Comparison of ENCODE assay signal across 8 mouse cellular contexts in genomic region chr4:53011732-53012361, GRCm38 (mm10). TPM values are rescaled to one million over a fixed set of nuclear protein-coding genes. Genes with fewer than 3 reads are reported as not detected.
DNase-seq lines count a peak whose midpoint lies in the region; ATAC-seq and TF ChIP-seq lines count a peak whose summit lies in the region.

Gene Nipsnap3b, plus strand, starts transcription at chr4:53011880.

- H3K36me3 ChIP-seq in E14TG2a.4 (ENCODE audit: insufficient read depth, low read length): peaks cover 27% of the 10 kb centered on the region
- peaks cover 16% of the 10 kb centered on the region for H3K36me3 ChIP-seq in forebrain, embryonic 12.5 days (replicated peaks)
- H3K36me3 ChIP-seq in heart, postnatal 0 days (replicated peaks; ENCODE audit: control insufficient read depth, insufficient read depth, low read length): peaks cover 14% of the 10 kb centered on the region
- peaks cover 13% of the 10 kb centered on the region for H3K36me3 ChIP-seq in liver, embryonic 16.5 days (ENCODE audit: control insufficient read depth, insufficient read depth)
- H3K36me3 ChIP-seq in neural tube, embryonic 13.5 days: peaks cover 26% of the 10 kb centered on the region
- H3K36me3 ChIP-seq in testis, adult 2 months (ENCODE audit: control insufficient read depth, insufficient read depth, low read length): no peaks in the 10 kb centered on the region

- H3K4me2 ChIP-seq in forebrain, embryonic 12.5 days: peak within 1 kb of the TSS; percentile 50
- peak within 1 kb of the TSS; percentile 70 for H3K4me2 ChIP-seq in heart, postnatal 0 days (ENCODE audit: low read depth, low read length)
- H3K4me2 ChIP-seq in liver, embryonic 16.5 days (ENCODE audit: low read depth, low read length): peak within 1 kb of the TSS; percentile 76
- peak within 1 kb of the TSS; percentile 65 for H3K4me2 ChIP-seq in neural tube, embryonic 13.5 days

- ATAC-seq in forebrain, embryonic 12.5 days (ENCODE audit: low FRiP score): peak; percentile 95
- ATAC-seq in heart, postnatal 0 days (ENCODE audit: insufficient read depth, low read depth): peak; percentile 97
- ATAC-seq in liver, embryonic 16.5 days (ENCODE audit: low read depth): peak; percentile 96
- ATAC-seq in neural tube, embryonic 13.5 days (ENCODE audit: low read depth): peak; percentile 95

- under 1% methylated on average over 63 of the region's 63 CpGs for WGBS in forebrain, embryonic 12.5 days
- under 1% methylated on average over 63 of the region's 63 CpGs for WGBS in heart, postnatal 0 days
- WGBS in liver, embryonic 16.5 days (ENCODE audit: insufficient replicate concordance): under 1% methylated on average over 63 of the region's 63 CpGs
- WGBS in neural tube, embryonic 13.5 days: under 1% methylated on average over 63 of the region's 63 CpGs

- no peaks in the 10 kb centered on the region for H3K27me3 ChIP-seq in E14TG2a.4 (ENCODE audit: insufficient read depth, low read length)
- no peaks in the 10 kb centered on the region for H3K27me3 ChIP-seq in forebrain, embryonic 12.5 days
- no peaks in the 10 kb centered on the region for H3K27me3 ChIP-seq in heart, postnatal 0 days (ENCODE audit: control insufficient read depth, insufficient read depth, low read length)
- H3K27me3 ChIP-seq in liver, embryonic 16.5 days (ENCODE audit: control insufficient read depth, insufficient read depth, low read depth, low read length): no peaks in the 10 kb centered on the region
- no peaks in the 10 kb centered on the region for H3K27me3 ChIP-seq in neural tube, embryonic 13.5 days
- no peaks in the 10 kb centered on the region for H3K27me3 ChIP-seq in testis, adult 2 months (ENCODE audit: control insufficient read depth, insufficient read depth, low read length)

- H3K4me1 ChIP-seq in E14TG2a.4 (replicated peaks; ENCODE audit: low read depth, low read length): peaks cover 26% of the 10 kb centered on the region
- H3K4me1 ChIP-seq in forebrain, embryonic 12.5 days: peaks cover 4% of the 10 kb centered on the region; the same call in 1 of the 2 replicates
- peaks cover 7% of the 10 kb centered on the region; the same call in 1 of the 2 replicates for H3K4me1 ChIP-seq in heart, postnatal 0 days (ENCODE audit: control insufficient read depth, insufficient read depth)
- H3K4me1 ChIP-seq in liver, embryonic 16.5 days (ENCODE audit: control insufficient read depth, low read depth, low read length): peaks cover 7% of the 10 kb centered on the region
- peaks cover 10% of the 10 kb centered on the region for H3K4me1 ChIP-seq in neural tube, embryonic 13.5 days (replicated peaks)
- peaks cover 5% of the 10 kb centered on the region for H3K4me1 ChIP-seq in testis, adult 2 months (ENCODE audit: control insufficient read depth, insufficient read depth, low read length)

- H3K4me3 ChIP-seq in E14TG2a.4 (replicated peaks; ENCODE audit: low read length): peak within 1 kb of the TSS; percentile 92
- H3K4me3 ChIP-seq in forebrain, embryonic 12.5 days (replicated peaks): peak within 1 kb of the TSS; percentile 73
- peak within 1 kb of the TSS; percentile 92 for H3K4me3 ChIP-seq in heart, postnatal 0 days (ENCODE audit: low read depth, low read length)
- H3K4me3 ChIP-seq in liver, embryonic 16.5 days (ENCODE audit: low read depth, low read length): peak within 1 kb of the TSS; percentile 86
- H3K4me3 ChIP-seq in neural tube, embryonic 13.5 days: peak within 1 kb of the TSS; percentile 71
- peak within 1 kb of the TSS; percentile 90 for H3K4me3 ChIP-seq in testis, adult 2 months (ENCODE audit: control insufficient read depth, low read depth, low read length)

- H3K27ac ChIP-seq in forebrain, embryonic 12.5 days: peak within 1 kb of the TSS; percentile 85
- peak within 1 kb of the TSS; percentile 88 for H3K27ac ChIP-seq in heart, postnatal 0 days (ENCODE audit: low read depth)
- H3K27ac ChIP-seq in liver, embryonic 16.5 days (ENCODE audit: low read length): peak within 1 kb of the TSS; percentile 84
- peak within 1 kb of the TSS; percentile 85 for H3K27ac ChIP-seq in neural tube, embryonic 13.5 days (replicated peaks)
- peak within 1 kb of the TSS; percentile 77 for H3K27ac ChIP-seq in testis, adult 2 months (ENCODE audit: control insufficient read depth, insufficient read depth, low read depth, low read length)

- 0 out of 2 replicates have a peak, but pooled peaks have one; percentile 44 for TF ChIP-seq EP300 in heart, postnatal 0 days (IDR thresholded peaks at IDR 0.05; ENCODE audit: low read depth)

- TF ChIP-seq CTCF in E14TG2a.4 (conservative IDR thresholded peaks at IDR 0.05; ENCODE audit: low read length): no peak
- TF ChIP-seq CTCF in heart, postnatal 0 days (IDR thresholded peaks at IDR 0.05; ENCODE audit: low read depth): no peak
- TF ChIP-seq CTCF in testis, adult 2 months (IDR thresholded peaks at IDR 0.05; ENCODE audit: control insufficient read depth, insufficient read depth, insufficient replicate concordance, low read depth, low read length): no peak

- peak within 1 kb of the TSS; percentile 71 for H3K9ac ChIP-seq in forebrain, embryonic 12.5 days
- H3K9ac ChIP-seq in heart, postnatal 0 days (replicated peaks; ENCODE audit: low read depth, low read length): peak within 1 kb of the TSS; percentile 81
- H3K9ac ChIP-seq in liver, embryonic 16.5 days (ENCODE audit: low read depth, low read length): peak within 1 kb of the TSS; percentile 85
- H3K9ac ChIP-seq in neural tube, embryonic 13.5 days: peak within 1 kb of the TSS; percentile 78

- peak; percentile 94 for DNase-seq in c-Kit-positive CD71-positive TER-119-positive erythroid progenitor cells, embryonic 14.5 days (ENCODE audit: low spot score)
- DNase-seq in heart, postnatal 0 days (ENCODE audit: low spot score): peak; percentile 95
- peak; percentile 99 to 100 for DNase-seq in kidney, postnatal 4 days

- peaks cover 10% of the 10 kb centered on the region for H3K9me3 ChIP-seq in E14TG2a.4 (ENCODE audit: low read length)
- no peaks in the 10 kb centered on the region for H3K9me3 ChIP-seq in forebrain, embryonic 12.5 days
- peaks cover 2% of the 10 kb centered on the region for H3K9me3 ChIP-seq in heart, postnatal 0 days (replicated peaks; ENCODE audit: control insufficient read depth, low read length)
- H3K9me3 ChIP-seq in liver, embryonic 16.5 days (replicated peaks; ENCODE audit: control insufficient read depth, low read length): no peaks in the 10 kb centered on the region
- no peaks in the 10 kb centered on the region for H3K9me3 ChIP-seq in neural tube, embryonic 13.5 days

- TF ChIP-seq POLR2A in testis, adult 2 months (IDR thresholded peaks at IDR 0.05; ENCODE audit: control insufficient read depth, low read depth, low read length): 0 out of 2 replicates have a peak, but pooled peaks have one; percentile 20

RNA-seq across cellular contexts. Expression of gene Nipsnap3b, which starts in this region (rescaled TPM):
- polyA plus RNA-seq in forebrain, embryonic 12.5 days (2016; fragmentation: Nextera tagmentation; extraction: Ambion mirVana): 95.1 and 105 TPM in 2 replicates
- 36.5 and 51.0 TPM in 2 replicates for total RNA-seq in heart, postnatal 0 days (2014; rRNA removed; ENCODE audit: low replicate concordance)
- polyA plus RNA-seq in heart, postnatal 0 days (2015; fragmentation: Nextera tagmentation; extraction: Ambion mirVana): 43.3 TPM in 2 replicates
- 27.9 and 34.0 TPM in 2 replicates for polyA plus RNA-seq in liver, embryonic 16.5 days (2015; fragmentation: Nextera tagmentation; extraction: Ambion mirVana)
- 172 and 181 TPM in 2 replicates for polyA plus RNA-seq in neural tube, embryonic 13.5 days (2015; fragmentation: Nextera tagmentation; extraction: Ambion mirVana)
- 5.4 and 6.5 TPM in 2 replicates for polyA plus RNA-seq in testis, adult 2 months (2012; rRNA removed)

Comparison
In these comparisons a context has a peak if more than half of its experiments do, and no peak if none do; other contexts are left out.
1. Peak in every context shown above with its lines: DNase-seq, ATAC-seq, H3K4me3 ChIP-seq and H3K27ac ChIP-seq.